Mouse (Mus musculus): Measurements from ENCODE around the gene Trappc2l.

DNA sequence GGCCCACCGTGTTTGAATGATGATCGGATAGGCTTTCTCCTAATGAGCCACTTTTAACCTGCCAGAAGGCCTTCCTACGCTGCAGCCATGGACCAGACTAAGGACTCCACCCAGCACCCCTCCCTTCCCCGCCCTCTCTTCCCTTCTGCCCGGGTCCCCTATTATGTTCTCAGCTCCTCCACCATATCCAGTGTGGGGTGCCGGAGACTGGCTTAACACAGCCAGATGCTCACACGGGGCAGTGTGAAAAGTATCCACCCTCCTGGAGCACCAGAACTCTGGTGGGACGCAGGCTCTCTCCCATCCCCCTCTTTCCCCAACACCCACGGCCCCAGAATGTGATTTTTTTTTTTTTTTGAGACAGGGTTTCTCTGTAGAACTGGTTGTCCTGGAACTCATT is 37.9 kb upstream of the Trappc2l start:
- no peak for TF ChIP-seq CTCF (conservative IDR thresholded peaks at IDR 0.05; ENCODE audit: low read length)
- no peak for TF ChIP-seq POU5F1 (IDR thresholded peaks at IDR 0.05; ENCODE audit: borderline replicate concordance, low read length)
